Mouse (Mus musculus) midbrain, embryonic 14.5 days (tissue): ENCODE measurements around the gene Ibtk. TPM values are rescaled to one million over a fixed set of nuclear protein-coding genes. Genes with fewer than 3 reads are reported as not detected.

ENCODE experiments used
- polyA plus RNA-seq: library from polyadenylated mRNA; unstranded; fragments of >200 nt; fragmentation: Nextera tagmentation; extraction: Ambion mirVana; gene quantifications from 2 replicates; pipeline ENCODE4 v1.2.1, GENCODE M21; 2014

Gene Ibtk
- polyA plus RNA-seq, 1 experiment from 2014 or later = 46.5 TPM

Other genes with a start within 250 kb of the Ibtk start
- 15.3 and 20.2 TPM in 2 replicates for gene Tpbg, start 93.0 kb upstream of the Ibtk start, polyA plus RNA-seq